Mouse (Mus musculus) ES-Bruce4 (cell line): ENCODE measurements around the gene Dydc1. TPM values are rescaled to one million over a fixed set of nuclear protein-coding genes. Genes with fewer than 3 reads are reported as not detected.

ENCODE experiments used
- H3K27ac ChIP-seq: 2 replicates; pipeline ENCODE4 v1.5.1; 2012; ENCODE audit warnings: low read length, inconsistent platforms; ENCODE audit not compliant: insufficient read depth
- H3K27me3 ChIP-seq: 2 replicates; pipeline ENCODE4 v1.6.1; 2012; ENCODE audit warnings: mild to moderate bottlenecking, low read length, inconsistent platforms; ENCODE audit not compliant: control insufficient read depth, poor library complexity, insufficient read depth, severe bottlenecking
- H3K36me3 ChIP-seq: 2 replicates; pipeline ENCODE4 v1.6.1; 2012; ENCODE audit warnings: inconsistent platforms, mild to moderate bottlenecking, low read length, moderate library complexity; ENCODE audit not compliant: control insufficient read depth, poor library complexity, insufficient read depth, severe bottlenecking
- H3K4me1 ChIP-seq: one replicate; pipeline ENCODE4 v1.8.1; 2011; ENCODE audit warnings: low read length; ENCODE audit not compliant: control insufficient read depth, insufficient read depth
- H3K4me3 ChIP-seq: 2 replicates; pipeline ENCODE4 v1.5.1; 2011; ENCODE audit warnings: low read depth, mild to moderate bottlenecking, low read length
- H3K9ac ChIP-seq: 2 replicates; pipeline ENCODE4 v1.6.1; 2012; ENCODE audit warnings: low read depth, mild to moderate bottlenecking, inconsistent platforms; ENCODE audit not compliant: poor library complexity, severe bottlenecking
- H3K9me3 ChIP-seq: replicated peaks from 2 replicates; pipeline ENCODE4 v1.6.1; 2012; ENCODE audit warnings: mild to moderate bottlenecking, low read length, inconsistent platforms; ENCODE audit not compliant: control insufficient read depth, poor library complexity, insufficient read depth, severe bottlenecking
- CTCF ChIP-seq: IDR thresholded peaks from one replicate; pipeline ENCODE4 v1.8.1; 2011; ENCODE audit warnings: low read depth, low read length
- EP300 ChIP-seq: IDR thresholded peaks from 2 replicates; pipeline ENCODE4 v1.6.1; 2011; ENCODE audit warnings: low read depth, low read length; ENCODE audit not compliant: insufficient read depth
- POLR2A ChIP-seq: IDR thresholded peaks from one replicate; pipeline ENCODE4 v1.8.1; 2011; ENCODE audit warnings: low read length; ENCODE audit not compliant: insufficient read depth
- polyA plus RNA-seq: library from polyadenylated mRNA; stranded (reverse); fragments of >200 nt; gene quantifications from 2 replicates; pipeline ENCODE4 v1.2.4, GENCODE M21; 2011; ENCODE audit warnings: low read depth; ENCODE audit not compliant: missing spikeins, insufficient read depth, insufficient read length

Gene Dydc1
- polyA plus RNA-seq: not detected in 2 replicates

DNA sequence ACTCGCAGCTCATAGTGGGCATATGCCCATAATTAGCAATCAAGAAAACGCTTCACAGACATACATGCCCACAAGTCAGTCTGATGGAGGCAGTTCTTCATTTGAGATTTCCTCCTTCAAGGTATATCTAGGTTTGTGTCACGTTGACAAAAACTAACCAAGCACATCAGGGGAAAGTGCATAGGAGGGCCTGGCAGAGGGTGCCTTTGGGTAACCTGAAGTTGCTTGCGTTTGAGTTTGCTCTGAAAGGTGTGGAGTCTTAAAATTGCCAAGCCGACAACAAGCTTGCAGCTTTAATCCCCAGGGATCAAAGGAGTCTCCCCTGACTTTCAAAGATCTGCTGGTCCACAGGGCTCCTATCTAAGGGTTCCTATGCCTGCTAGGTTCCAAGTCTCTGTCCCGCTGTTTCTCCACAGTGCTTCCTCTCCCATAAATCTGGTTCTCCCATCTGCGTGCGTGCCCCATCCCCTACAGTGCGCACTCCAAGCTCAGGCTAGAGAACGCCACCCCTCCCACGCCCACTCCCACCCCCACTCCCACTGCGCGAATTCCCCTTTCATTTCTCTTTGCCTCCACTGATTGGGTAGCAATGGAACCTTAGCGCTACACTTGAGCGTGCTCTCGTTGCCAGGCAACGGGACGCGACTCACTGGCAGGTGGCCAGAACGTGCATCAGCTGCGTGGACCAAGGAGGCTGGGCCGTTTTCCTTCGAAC lies at the start of gene Dydc1:
Dydc1 (plus strand) TSS at position 683 of the 715 bp plus-strand sequence.
- Histone ChIP-seq H3K36me3 (no peaks in the 10 kb centered on the region), H3K9ac (no peak within 1 kb of the TSS), H3K4me3 (peak within 1 kb of the TSS; percentile 5; the same call in 1 of the 2 replicates), H3K27ac (no peak within 1 kb of the TSS), H3K9me3 (no peaks in the 10 kb centered on the region), H3K4me1 (no peaks in the 10 kb centered on the region), H3K27me3 (no peaks in the 10 kb centered on the region)
- TF ChIP-seq EP300: no peak
- TF ChIP-seq CTCF: no peak
- no peak for TF ChIP-seq POLR2A

GRCm38 (mm10) chr14:41025087-41025486 lies 47.6 kb upstream of the Dydc1 start:
- Histone ChIP-seq H3K36me3 (no peaks in the 10 kb centered on the region), H3K27me3 (no peaks in the 10 kb centered on the region), H3K4me3 (no peak overlapping the region), H3K9ac (no peak overlapping the region), H3K4me1 (no peaks in the 10 kb centered on the region), H3K27ac (no peak overlapping the region), H3K9me3 (no peaks in the 10 kb centered on the region)
- TF ChIP-seq CTCF (no peak), EP300 (no peak), POLR2A (no peak)

DNA sequence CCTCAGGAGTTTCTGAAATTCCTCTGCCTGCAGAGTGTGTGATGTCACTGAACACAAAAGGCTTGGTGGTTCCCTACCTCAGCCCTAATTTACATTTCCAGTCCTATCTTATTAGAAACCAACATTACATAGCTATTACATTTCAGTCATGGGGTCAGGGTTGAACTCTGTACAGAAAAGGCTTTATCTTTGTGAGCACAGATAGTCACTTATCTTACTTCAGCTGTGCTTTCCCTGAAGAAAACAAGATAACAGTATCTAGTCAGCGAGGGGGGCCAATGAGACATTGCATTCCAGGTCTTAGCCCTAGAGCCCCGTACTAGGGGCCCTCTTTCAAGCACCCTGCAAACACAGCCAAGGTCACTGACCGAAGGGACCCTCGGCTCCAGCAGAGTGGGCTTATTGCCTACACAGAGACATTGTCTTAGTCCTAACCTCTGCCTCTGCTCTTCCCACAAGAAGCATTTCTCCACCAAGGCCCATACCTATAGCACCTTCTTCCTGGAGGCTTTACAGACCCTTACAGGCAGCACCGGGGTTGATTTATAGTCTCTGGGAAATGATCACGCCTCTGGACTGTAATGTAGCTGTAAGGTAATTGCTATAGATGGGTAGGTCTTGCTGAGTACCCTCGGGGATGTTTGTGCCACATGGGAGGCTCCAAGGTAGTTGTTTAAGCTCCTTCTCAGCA lies 47.0 kb upstream of the Dydc1 start:
- TF ChIP-seq EP300 (no peak), CTCF (no peak), POLR2A (no peak)

GRCm38 (mm10) chr14:41029303-41029702 lies 43.4 kb upstream of the Dydc1 start:
- no peaks in the 10 kb centered on the region for H3K9me3 ChIP-seq
- TF ChIP-seq EP300 (no peak), POLR2A (no peak), CTCF (no peak)
- H3K27ac ChIP-seq: no peak overlapping the region

More for the DNA sequence above, 47.0 kb upstream of the Dydc1 start:
- H3K36me3 ChIP-seq: no peaks in the 10 kb centered on the region
- H3K9ac ChIP-seq: no peak overlapping the region
- H3K27ac ChIP-seq: no peak overlapping the region
- no peak overlapping the region for H3K4me3 ChIP-seq
- no peaks in the 10 kb centered on the region for H3K27me3 ChIP-seq
- no peaks in the 10 kb centered on the region for H3K9me3 ChIP-seq
- no peaks in the 10 kb centered on the region for H3K4me1 ChIP-seq

DNA sequence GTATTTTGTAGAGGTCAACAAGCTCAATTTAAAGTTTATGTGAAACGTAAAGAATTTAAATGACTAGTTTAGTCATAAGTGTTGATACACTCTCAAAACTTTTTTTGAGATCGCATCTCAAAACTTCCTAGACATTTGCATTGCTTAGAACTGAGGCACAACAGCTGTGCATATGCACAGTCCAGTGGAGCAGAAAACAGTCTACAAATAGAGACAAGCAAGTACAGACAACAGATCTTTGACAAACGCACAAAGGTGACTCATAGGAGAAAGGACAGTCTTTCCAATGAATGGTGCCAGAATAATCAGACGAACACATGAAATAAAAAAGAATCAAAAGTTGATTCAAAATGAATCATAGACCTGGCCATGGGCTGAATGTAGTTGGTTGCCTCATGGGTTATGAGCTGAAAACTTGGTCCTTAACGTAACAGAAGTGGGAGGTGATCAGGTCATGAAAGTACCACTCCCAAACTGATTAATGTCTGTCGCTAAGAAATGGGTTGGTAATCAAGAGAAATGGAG lies 41.7 kb upstream of the Dydc1 start:
- no peak overlapping the region for H3K27ac ChIP-seq
- no peaks in the 10 kb centered on the region for H3K9me3 ChIP-seq
- H3K36me3 ChIP-seq: no peaks in the 10 kb centered on the region

More at GRCm38 (mm10) chr14:41029303-41029702, 43.4 kb upstream of the Dydc1 start:
- Histone ChIP-seq H3K4me1 (no peaks in the 10 kb centered on the region), H3K9ac (no peak overlapping the region), H3K27me3 (no peaks in the 10 kb centered on the region), H3K36me3 (no peaks in the 10 kb centered on the region), H3K4me3 (no peak overlapping the region)

More for the DNA sequence above, 41.7 kb upstream of the Dydc1 start:
- Histone ChIP-seq H3K4me1 (no peaks in the 10 kb centered on the region), H3K4me3 (no peak overlapping the region), H3K27me3 (no peaks in the 10 kb centered on the region), H3K9ac (no peak overlapping the region)
- TF ChIP-seq EP300: no peak
